Mouse (Mus musculus) brain, embryonic 14.5 days (tissue): ENCODE measurements around the gene Rbm5. TPM values are rescaled to one million over a fixed set of nuclear protein-coding genes. Genes with fewer than 3 reads are reported as not detected.

Experiments
- DNase-seq: peaks from one replicate; pipeline ENCODE4 v3.0.0-alpha.2; 2011; ENCODE audit warnings: low read depth
- CTCF ChIP-seq: fragments of 200-500 bp; IDR thresholded peaks from 2 replicates; pipeline ENCODE4 v1.5.1; 2012; ENCODE audit warnings: inconsistent platforms, mild to moderate bottlenecking, moderate library complexity, borderline replicate concordance; ENCODE audit not compliant: insufficient read depth, insufficient read length; ENCODE audit errors: extremely low read depth
- POLR2A ChIP-seq: fragments of 200-500 bp; IDR thresholded peaks from 2 replicates; pipeline ENCODE4 v1.6.1; 2012; ENCODE audit warnings: mild to moderate bottlenecking, inconsistent platforms, borderline replicate concordance; ENCODE audit not compliant: poor library complexity, insufficient read depth, insufficient read length, severe bottlenecking; ENCODE audit errors: extremely low read depth
- polyA plus RNA-seq: library from polyadenylated mRNA; depleted of rRNA; stranded (reverse); fragments of >200 nt; gene quantifications from 2 replicates; pipeline ENCODE4 v1.2.3, GENCODE M21; 2012

Rbm5 gene
- polyA plus RNA-seq, 1 experiment, result 228 TPM

DNA sequence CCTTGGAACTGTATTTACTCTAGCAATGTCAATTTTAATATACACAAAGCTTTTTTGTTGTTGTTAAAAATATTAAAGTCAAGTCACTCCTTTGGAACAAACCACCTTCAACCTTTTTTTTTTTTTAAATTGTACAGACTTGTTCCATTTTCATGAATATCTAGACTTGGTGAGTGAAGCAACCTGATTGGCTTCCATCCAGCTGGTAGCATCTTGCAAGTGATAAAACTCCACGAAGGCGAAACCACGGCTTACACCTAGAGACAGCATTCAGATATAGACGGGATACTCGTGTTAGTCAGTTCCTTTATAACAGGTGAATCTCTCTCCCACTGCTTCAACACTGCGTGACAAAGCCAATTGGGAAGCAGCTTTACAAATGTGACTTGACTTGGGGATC is 11.2 kb downstream of the Rbm5 start:
- DNase-seq, result no peak
- TF ChIP-seq POLR2A (no peak), CTCF (no peak)

GRCm38 (mm10) chr9:107750378-107750777 is 20.4 kb downstream of the Rbm5 start:
- TF ChIP-seq CTCF, result no peak
- no peak for TF ChIP-seq POLR2A
- no peak for DNase-seq

DNA sequence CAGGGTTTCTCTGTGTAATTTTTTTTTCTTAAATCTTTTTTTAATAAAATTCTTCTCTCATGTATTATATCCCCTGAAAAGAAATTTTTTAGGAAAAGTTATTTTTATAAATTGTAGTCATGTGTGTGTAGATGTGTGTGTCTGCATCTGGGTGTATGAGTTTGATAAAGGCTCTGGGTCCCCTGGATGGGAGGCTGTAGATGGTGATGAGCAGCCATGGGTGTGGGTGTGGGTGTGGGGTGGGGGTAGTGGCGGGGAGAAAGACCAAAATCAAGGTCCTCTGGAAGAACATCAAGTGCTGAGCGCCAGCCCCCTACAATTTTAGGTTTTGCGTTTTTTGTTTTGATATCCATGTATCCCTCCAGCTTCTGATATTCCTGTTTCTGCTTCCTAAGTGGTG is 22.7 kb downstream of the Rbm5 start:
- no peak for DNase-seq
- TF ChIP-seq POLR2A, result no peak
- no peak for TF ChIP-seq CTCF

- no peak for TF ChIP-seq POLR2A
- no peak for TF ChIP-seq CTCF
- no peak for DNase-seq
Measured at GRCm38 (mm10) chr9:107747310-107747709, 23.5 kb downstream of the Rbm5 start.

- DNase-seq, result no peak
- no peak for TF ChIP-seq POLR2A
- TF ChIP-seq CTCF, result peak; percentile 23; the same call in 1 of the 2 replicates
Measured at GRCm38 (mm10) chr9:107746679-107747078, 24.1 kb downstream of the Rbm5 start.

DNA sequence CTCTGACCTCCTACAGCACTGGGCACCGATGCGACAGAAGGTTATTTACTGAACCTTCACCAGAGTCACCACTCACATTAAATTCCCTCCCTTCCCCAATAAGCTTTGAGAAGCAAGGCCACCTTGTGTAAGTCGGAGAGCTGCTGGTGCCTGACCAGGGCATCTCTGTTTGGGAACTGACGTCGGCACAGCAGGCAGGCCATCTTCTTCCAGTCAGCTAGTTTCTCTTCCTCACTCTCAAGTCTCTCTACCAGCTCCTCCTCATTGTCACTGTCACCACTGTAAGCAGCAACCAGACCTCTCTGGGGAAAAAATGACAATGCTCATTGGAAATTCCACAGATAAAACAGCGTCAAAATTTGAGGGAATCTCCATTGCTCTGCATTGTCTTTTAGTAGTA is 26.7 kb downstream of the Rbm5 start:
- TF ChIP-seq CTCF (no peak), POLR2A (no peak)
- DNase-seq, result no peak

- DNase-seq, result peak; percentile 53
- TF ChIP-seq CTCF, result peak; percentile 46
- no peak for TF ChIP-seq POLR2A
Measured at GRCm38 (mm10) chr9:107738841-107739202, 32.0 kb downstream of the Rbm5 start.

- TF ChIP-seq POLR2A, result no peak
- TF ChIP-seq CTCF, result peak; percentile 95
- peak; percentile 92 for DNase-seq
Measured at GRCm38 (mm10) chr9:107738020-107738840, 32.6 kb downstream of the Rbm5 start.

DNA sequence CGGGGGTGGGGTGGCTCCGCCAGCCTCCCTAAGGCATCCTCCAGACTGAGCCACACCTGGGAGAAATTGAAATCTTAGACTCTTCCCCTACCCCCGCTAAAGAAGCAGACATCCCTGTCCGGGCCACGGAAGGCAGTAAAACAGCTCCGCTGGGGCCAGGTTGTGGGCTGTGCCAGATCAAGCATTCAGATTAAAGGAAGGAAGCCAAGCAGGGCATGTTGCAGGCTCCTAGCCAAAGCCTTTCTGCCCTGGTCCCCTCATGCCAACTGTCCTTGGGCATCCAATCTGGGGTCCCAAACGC is 34.7 kb downstream of the Rbm5 start:
- DNase-seq, result peak; percentile 54
- no peak for TF ChIP-seq POLR2A
- no peak for TF ChIP-seq CTCF

DNA sequence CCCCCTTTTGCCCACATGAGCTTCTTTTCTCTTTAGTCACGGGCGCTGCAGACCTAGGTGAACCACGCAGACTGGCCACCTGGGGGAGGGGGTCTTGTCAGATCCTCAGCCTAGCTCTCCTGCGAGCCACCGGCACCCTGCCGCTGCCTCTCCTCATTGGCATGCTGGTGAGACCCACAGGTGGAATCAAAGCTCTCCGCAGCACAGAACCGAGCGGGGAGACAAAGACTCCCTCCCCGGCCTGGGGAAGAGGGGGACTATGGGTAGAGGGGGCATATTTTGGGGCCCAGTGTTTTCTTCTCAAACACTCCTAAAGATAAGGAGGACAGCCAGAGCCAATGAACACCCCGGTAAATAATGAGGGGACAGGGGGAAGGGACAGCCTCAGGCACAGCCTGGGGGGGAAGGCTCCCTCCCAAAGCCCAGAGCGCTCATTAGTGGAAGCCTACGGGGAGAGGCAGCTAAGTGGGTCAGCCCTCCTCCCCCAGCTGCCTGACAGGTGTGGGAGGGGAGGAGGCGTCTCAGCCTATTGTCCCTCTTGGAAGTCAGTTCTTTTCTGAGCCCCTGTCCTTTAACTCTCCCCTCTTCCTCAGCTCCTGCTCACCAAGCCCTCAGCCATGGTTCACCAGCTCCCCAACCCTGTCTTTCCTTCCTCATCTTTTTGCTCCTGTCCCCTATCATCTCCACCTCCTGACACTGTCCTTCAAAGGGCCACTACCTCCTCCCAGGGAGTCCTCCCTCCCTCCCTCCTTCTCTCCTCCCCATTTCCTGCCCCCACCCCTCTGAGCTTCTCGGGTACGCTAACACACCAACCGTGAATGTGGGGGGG is 35.2 kb downstream of the Rbm5 start:
- DNase-seq, result peak; percentile 83
- TF ChIP-seq CTCF (no peak), POLR2A (no peak)

GRCm38 (mm10) chr9:107734567-107734971 is 36.2 kb downstream of the Rbm5 start:
- DNase-seq, result peak; percentile 84
- TF ChIP-seq POLR2A (no peak), CTCF (no peak)

GRCm38 (mm10) chr9:107729709-107730108 is 41.1 kb downstream of the Rbm5 start:
- TF ChIP-seq CTCF (no peak), POLR2A (no peak)
- peak; percentile 84 for DNase-seq
